Mouse (Mus musculus): ENCODE data around the gene Tfcp2l1. TPM values are rescaled to one million over a fixed set of nuclear protein-coding genes. Genes with fewer than 3 reads are reported as not detected.

Gene Tfcp2l1
- polyA plus RNA-seq (2012; rRNA removed) = 0.71 and 0.78 TPM in 2 replicates

GRCm38 (mm10) chr1:118627781-118628464 is at the start of gene Tfcp2l1:
Gene Tfcp2l1 (plus strand): TSS chr1:118627945.

Other genes with a start within 250 kb of the Tfcp2l1 start
- gene Clasp1, start 238.9 kb upstream of the Tfcp2l1 start, polyA plus RNA-seq (2012; rRNA removed) = 6.2 and 6.5 TPM in 2 replicates

Measured in liver, embryonic 14 days (tissue).